Mouse (Mus musculus) midbrain, embryonic 10.5 days (tissue): ENCODE results near the gene Pde11a. TPM values are rescaled to one million over a fixed set of nuclear protein-coding genes. Genes with fewer than 3 reads are reported as not detected.

Experiments
- DNase-seq: peaks from one replicate; pipeline ENCODE4 v3.0.0-alpha.2; 2017; ENCODE audit warnings: low spot score
- H3K27ac ChIP-seq: fragments of 300-500 bp; sonication (generic); replicated peaks from 2 replicates; pipeline ENCODE4 v1.5.1; 2016; ENCODE audit warnings: mild to moderate bottlenecking
- H3K27me3 ChIP-seq: fragments of 300-500 bp; sonication (generic); 2 replicates; pipeline ENCODE4 v1.6.1; 2016; ENCODE audit warnings: low read depth, mild to moderate bottlenecking; ENCODE audit not compliant: poor library complexity, severe bottlenecking
- H3K36me3 ChIP-seq: fragments of 300-500 bp; sonication (generic); 2 replicates; pipeline ENCODE4 v1.6.1; 2016; ENCODE audit warnings: mild to moderate bottlenecking, moderate library complexity
- H3K4me1 ChIP-seq: fragments of 300-500 bp; sonication (generic); 2 replicates; pipeline ENCODE4 v1.6.1; 2016
- H3K4me3 ChIP-seq: fragments of 300-500 bp; sonication (generic); 2 replicates; pipeline ENCODE4 v1.5.1; 2016; ENCODE audit warnings: mild to moderate bottlenecking, moderate library complexity
- H3K9me3 ChIP-seq: fragments of 300-500 bp; sonication (generic); replicated peaks from 2 replicates; pipeline ENCODE4 v1.6.1; 2016; ENCODE audit warnings: mild to moderate bottlenecking
- WGBS: fragments of 180-500 bp; shearing (Covaris S2); methylation state at CpG from one replicate; pipeline ENCODE4 v1.1.7; 2016; 5-methylcytosine and 5-hydroxymethylcytosine counted together
- polyA plus RNA-seq: library from polyadenylated mRNA; unstranded; fragments of >200 nt; fragmentation: Nextera tagmentation; extraction: Ambion mirVana; gene quantifications from 2 replicates; pipeline ENCODE4 v1.2.1, GENCODE M21; 2016

Pde11a gene
- polyA plus RNA-seq, 1 experiment from 2014 or later: 0.51 TPM

DNA sequence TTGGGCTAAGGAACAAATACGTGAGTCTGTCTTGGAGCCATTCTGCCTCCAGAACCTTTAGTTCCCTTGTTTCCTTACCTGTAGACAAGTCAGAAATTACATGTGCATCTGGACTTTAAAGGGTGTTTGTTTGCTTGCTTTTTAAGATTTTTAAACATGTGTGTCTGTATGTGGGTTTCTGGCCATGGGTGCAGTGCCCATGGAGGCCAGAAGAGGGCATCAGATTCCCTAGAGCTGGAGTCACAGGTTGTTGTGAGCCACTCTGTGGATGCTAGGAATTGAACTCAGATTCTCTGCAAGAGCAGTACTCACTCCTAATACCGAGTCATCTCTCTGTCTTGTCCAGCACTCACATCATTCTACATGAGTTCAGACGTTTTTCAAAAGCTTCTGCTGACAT is 53.4 kb downstream of the Pde11a start:
- no peaks in the 10 kb centered on the region for H3K27me3 ChIP-seq
- DNase-seq: no peak
- no peaks in the 10 kb centered on the region for H3K9me3 ChIP-seq
- no peak overlapping the region for H3K27ac ChIP-seq
- WGBS: 88% methylated on average over 3 of the region's 3 CpGs
- no peaks in the 10 kb centered on the region for H3K4me1 ChIP-seq
- no peaks in the 10 kb centered on the region for H3K36me3 ChIP-seq
- H3K4me3 ChIP-seq: no peak overlapping the region

DNA sequence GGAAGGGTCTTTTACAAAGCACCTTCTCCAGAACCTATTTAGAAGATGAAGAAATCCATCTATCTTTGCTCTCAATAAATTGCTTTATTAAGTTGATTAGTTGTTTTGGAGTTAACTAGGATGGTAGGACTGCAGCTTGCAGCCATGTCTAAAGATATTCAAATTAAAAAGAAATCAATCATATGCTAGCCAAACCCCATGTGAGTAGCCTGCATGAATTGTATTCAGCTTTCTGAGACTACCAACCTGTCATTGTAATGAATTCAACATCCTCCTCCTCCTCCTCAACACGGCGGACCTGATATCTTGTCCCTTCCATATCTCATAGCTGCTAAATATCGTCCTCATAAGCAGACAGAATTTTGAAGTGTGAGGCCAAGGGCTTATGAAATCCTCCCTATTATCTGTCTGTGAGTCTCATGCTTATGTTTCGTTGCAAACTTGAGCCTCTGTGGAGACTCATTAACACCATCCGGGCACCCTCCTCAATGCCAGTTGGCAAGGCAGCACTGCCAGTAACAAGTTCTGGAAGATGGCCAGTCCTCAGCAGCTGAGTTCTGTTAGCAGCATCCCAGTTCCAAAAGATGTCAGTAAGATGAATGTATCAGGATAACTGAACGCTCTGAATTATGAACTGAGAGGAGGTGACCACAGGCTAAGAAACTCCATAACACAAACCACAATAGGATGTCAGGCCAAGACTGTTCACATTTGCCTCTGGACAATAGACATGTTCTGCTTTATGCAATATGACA is 55.0 kb downstream of the Pde11a start:
- DNase-seq: no peak
- H3K4me3 ChIP-seq: no peak overlapping the region

DNA sequence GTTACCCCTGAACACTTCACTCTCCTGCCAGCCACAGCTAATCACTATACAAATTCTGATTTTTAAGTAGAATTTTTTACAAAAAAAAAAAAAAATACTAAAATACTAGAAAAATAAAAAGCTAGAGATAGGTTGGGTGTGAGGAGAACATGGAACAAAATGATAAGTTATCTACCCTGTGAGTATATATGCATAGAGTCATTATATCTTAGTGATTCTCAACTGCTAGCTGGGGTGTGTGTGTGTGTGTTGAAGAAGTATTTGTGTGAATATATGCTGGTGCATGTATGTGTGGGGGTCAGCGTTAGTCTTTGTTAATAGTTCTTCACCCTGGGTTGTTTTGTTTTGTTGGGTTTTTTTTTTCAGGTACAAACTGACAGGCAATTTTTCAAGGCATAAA is 69.1 kb downstream of the Pde11a start:
- no peak overlapping the region for H3K4me3 ChIP-seq
- H3K4me1 ChIP-seq: no peaks in the 10 kb centered on the region
- no peak overlapping the region for H3K27ac ChIP-seq
- no peaks in the 10 kb centered on the region for H3K36me3 ChIP-seq
- H3K27me3 ChIP-seq: no peaks in the 10 kb centered on the region
- WGBS: 93% methylated on average over 1 of the region's 1 CpGs
- no peak for DNase-seq
- H3K9me3 ChIP-seq: no peaks in the 10 kb centered on the region

More for the DNA sequence above, 55.0 kb downstream of the Pde11a start:
- no peaks in the 10 kb centered on the region for H3K9me3 ChIP-seq
- 92% methylated on average over 6 of the region's 6 CpGs for WGBS
- H3K27ac ChIP-seq: no peak overlapping the region
- H3K4me1 ChIP-seq: no peaks in the 10 kb centered on the region
- H3K27me3 ChIP-seq: no peaks in the 10 kb centered on the region
- H3K36me3 ChIP-seq: no peaks in the 10 kb centered on the region

DNA sequence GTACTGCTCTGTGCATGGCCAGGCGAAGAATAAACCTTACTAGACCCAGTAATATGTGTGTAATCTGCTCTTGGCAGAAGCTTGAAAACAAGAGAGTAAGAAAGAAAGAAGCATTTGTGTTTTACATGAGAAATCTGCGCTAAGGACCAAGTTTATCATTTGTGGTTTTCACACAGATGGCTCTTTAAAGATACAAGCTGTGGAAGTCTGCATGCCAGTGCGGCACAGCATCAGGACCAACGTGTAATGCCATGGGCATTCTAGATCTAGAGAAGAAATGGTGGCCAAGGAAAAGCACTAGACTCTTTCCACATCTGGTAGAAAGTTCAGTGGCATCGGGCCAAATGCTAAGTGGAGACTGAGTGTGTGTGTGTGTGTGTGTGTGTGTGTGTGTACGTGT is 71.2 kb downstream of the Pde11a start:
- Histone ChIP-seq H3K27ac (no peak overlapping the region), H3K4me1 (no peaks in the 10 kb centered on the region), H3K36me3 (no peaks in the 10 kb centered on the region), H3K4me3 (no peak overlapping the region), H3K9me3 (no peaks in the 10 kb centered on the region), H3K27me3 (no peaks in the 10 kb centered on the region)
- no peak for DNase-seq
- WGBS: 93% methylated on average over 6 of the region's 6 CpGs

DNA sequence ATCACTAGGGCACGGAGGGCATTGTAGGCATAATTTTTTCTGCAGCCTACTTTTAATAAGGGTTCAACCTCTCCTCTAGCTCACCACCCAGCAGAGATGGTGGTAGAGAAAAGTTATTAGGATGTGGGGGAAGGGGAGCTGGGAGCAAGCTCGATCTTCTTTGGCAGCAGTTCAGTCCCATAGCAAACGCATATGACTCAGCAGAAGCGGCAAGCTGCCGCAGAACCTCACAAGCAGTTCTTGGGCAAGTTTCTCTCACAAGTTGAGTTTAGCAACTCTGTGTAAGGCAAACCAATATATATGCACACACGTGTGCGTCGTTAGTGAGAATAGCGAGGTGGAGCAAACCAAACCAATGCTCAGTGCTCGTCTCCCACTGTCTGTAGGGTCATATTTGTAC is 72.0 kb downstream of the Pde11a start:
- Histone ChIP-seq H3K36me3 (no peaks in the 10 kb centered on the region), H3K4me3 (no peak overlapping the region), H3K27me3 (no peaks in the 10 kb centered on the region), H3K4me1 (no peaks in the 10 kb centered on the region), H3K27ac (no peak overlapping the region), H3K9me3 (no peaks in the 10 kb centered on the region)
- DNase-seq: no peak
- WGBS: 91% methylated on average over 10 of the region's 10 CpGs

DNA sequence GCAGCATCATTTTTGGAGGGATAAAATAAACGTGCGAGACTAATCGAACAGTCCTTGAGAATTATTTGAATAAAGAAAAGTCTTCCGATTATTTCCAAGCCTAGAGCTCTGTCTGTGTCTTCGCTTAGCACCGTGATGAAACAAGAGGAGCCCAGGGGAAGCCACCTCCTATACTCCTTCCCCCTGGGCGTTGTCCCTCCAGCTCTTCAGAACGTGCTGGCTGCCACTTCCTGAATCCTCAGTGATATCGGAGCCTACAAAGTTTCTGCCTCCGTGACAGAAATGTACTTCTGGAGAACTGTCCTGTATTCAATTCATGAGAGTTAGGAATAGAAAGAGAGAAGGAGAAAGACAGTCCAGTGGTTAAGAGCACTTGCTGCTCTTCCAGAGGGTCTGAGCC is 74.3 kb downstream of the Pde11a start:
- no peaks in the 10 kb centered on the region for H3K36me3 ChIP-seq
- DNase-seq: no peak
- no peak overlapping the region for H3K27ac ChIP-seq
- WGBS: 85% methylated on average over 10 of the region's 10 CpGs
- no peaks in the 10 kb centered on the region for H3K27me3 ChIP-seq
- H3K4me1 ChIP-seq: no peaks in the 10 kb centered on the region
- no peak overlapping the region for H3K4me3 ChIP-seq
- no peaks in the 10 kb centered on the region for H3K9me3 ChIP-seq

DNA sequence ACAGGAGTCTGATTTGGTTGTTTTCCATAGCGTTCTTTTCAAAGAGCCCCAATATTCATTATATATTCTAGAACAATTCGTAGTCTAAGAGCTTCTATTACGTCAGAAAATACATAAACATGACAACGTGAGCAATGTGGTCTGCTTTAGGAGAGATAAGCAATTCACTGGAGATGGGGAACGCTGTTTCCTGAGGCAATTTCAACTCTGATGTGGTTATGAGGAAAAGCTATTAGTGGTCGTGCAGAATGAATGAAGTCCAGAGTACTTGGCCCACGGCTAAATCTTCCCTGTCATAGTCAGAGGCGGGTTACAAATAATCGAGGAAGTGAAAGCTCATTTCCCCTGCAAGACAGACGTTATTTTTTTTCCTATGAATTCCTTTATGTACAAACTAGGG is 75.9 kb downstream of the Pde11a start:
- H3K9me3 ChIP-seq: no peaks in the 10 kb centered on the region
- H3K36me3 ChIP-seq: no peaks in the 10 kb centered on the region
- no peaks in the 10 kb centered on the region for H3K4me1 ChIP-seq
- H3K27me3 ChIP-seq: no peaks in the 10 kb centered on the region
- 92% methylated on average over 10 of the region's 10 CpGs for WGBS
- H3K4me3 ChIP-seq: no peak overlapping the region
- no peak overlapping the region for H3K27ac ChIP-seq
- no peak for DNase-seq

DNA sequence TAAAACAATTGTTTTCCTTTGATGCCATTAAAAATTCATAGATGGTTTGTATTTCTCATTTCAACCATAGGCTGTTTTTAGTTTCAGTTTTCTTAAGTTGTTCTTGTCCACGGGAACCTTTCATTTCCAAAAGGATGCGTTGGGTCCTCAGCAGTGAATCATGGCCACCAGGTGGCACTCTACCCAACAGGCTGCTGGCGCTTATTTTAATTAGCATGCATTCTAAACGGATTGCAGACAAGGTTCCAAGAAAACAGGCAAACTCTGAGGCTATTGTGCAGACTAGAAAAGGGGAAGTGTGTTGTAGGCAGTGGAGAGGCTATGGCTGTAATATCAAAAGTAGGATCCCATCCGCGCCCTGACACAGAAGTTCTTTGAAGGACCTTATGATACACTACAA is 83.7 kb downstream of the Pde11a start:
- DNase-seq: peak; percentile 41
- H3K27me3 ChIP-seq: no peaks in the 10 kb centered on the region
- 46% methylated on average over 6 of the region's 6 CpGs for WGBS
- H3K27ac ChIP-seq: no peak overlapping the region
- H3K4me3 ChIP-seq: no peak overlapping the region
- no peaks in the 10 kb centered on the region for H3K4me1 ChIP-seq
- H3K9me3 ChIP-seq: no peaks in the 10 kb centered on the region
- no peaks in the 10 kb centered on the region for H3K36me3 ChIP-seq

DNA sequence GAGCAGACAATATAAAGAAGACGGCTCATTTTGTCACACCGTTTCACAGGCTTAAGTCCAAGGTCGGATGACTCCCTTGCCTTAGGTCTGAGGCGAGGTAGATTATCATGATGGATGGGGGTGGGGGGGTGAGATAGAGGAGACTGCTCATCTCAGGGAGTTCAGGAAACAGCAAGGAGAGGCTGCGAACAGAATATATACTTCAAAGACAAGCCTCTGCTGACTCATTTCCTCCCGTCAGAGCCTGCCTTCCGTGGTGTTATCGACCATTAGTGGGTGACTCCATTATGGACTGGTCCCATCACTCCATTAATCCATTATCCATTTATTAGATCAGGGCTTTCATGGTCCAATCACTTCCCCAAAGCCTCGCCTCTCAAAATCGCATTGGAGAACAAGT is 87.2 kb downstream of the Pde11a start:
- H3K36me3 ChIP-seq: no peaks in the 10 kb centered on the region
- H3K9me3 ChIP-seq: no peaks in the 10 kb centered on the region
- no peak overlapping the region for H3K4me3 ChIP-seq
- no peaks in the 10 kb centered on the region for H3K27me3 ChIP-seq
- H3K27ac ChIP-seq: no peak overlapping the region
- no peak for DNase-seq
- no peaks in the 10 kb centered on the region for H3K4me1 ChIP-seq
- 91% methylated on average over 10 of the region's 10 CpGs for WGBS

DNA sequence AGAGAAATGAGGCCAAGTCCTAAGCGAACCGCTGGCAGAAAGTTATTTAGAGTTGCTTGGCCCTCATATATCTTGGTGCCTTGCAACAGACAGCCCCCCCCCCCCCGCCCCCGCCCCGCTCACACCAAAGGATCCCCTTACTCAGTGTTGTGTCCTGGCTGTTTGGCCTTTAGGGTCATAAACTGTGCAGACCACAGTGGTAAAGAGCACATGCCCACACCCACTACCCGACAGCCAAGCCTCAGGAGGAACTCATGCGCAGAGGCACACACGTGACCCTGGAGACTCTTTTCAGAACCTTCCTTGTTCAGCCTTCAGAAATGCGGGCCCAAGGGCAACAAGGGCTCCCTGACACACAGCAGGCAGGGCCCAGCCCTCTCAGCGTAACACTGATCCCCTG is 90.3 kb downstream of the Pde11a start:
- 80% methylated on average over 10 of the region's 10 CpGs for WGBS
- Histone ChIP-seq H3K9me3 (no peaks in the 10 kb centered on the region), H3K4me3 (no peak overlapping the region), H3K36me3 (no peaks in the 10 kb centered on the region), H3K27ac (no peak overlapping the region), H3K27me3 (no peaks in the 10 kb centered on the region), H3K4me1 (no peaks in the 10 kb centered on the region)
- DNase-seq: no peak

DNA sequence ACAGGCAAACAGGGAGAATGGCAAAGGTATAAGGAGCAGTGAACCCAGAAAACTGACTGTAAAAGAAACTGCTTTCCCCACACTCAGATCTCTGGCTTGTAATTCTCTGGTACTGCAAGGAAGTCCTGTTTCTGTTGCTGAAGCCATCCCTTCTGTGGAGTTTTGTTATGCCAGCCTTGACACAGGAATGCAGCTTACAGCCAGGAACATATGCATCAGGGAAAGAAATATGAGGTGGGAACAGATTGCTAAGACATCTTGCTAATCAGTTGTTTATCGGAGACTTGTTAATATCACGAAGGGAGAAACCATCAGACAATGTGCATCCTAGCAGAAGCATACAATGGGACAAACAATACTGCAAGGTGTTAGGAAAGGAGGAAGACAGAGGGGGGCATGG is 99.4 kb downstream of the Pde11a start:
- 93% methylated on average over 2 of the region's 2 CpGs for WGBS
- no peak for DNase-seq
- H3K4me1 ChIP-seq: no peaks in the 10 kb centered on the region
- no peak overlapping the region for H3K27ac ChIP-seq
- H3K27me3 ChIP-seq: no peaks in the 10 kb centered on the region
- H3K36me3 ChIP-seq: no peaks in the 10 kb centered on the region
- H3K4me3 ChIP-seq: no peak overlapping the region
- H3K9me3 ChIP-seq: no peaks in the 10 kb centered on the region

DNA sequence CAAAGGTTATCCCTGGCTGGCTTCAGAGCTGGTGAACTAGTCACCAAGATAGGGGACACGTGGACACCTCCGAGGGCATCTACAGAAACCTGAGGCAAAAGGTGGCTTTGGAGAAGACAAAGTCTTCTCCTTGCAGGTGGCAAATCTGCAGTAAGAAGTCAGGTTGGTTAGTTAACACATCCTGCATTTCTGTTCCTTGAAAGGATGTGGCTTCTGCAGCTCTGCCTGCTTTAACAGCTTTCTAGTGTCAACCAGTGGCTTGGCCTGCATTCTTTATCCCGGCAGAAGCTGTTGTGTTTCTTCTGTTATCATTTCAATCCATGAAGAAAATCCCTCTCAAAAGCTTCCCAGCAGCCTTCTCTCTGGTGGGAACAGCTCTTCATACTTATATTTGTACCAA is 100.1 kb downstream of the Pde11a start:
- no peaks in the 10 kb centered on the region for H3K9me3 ChIP-seq

DNA sequence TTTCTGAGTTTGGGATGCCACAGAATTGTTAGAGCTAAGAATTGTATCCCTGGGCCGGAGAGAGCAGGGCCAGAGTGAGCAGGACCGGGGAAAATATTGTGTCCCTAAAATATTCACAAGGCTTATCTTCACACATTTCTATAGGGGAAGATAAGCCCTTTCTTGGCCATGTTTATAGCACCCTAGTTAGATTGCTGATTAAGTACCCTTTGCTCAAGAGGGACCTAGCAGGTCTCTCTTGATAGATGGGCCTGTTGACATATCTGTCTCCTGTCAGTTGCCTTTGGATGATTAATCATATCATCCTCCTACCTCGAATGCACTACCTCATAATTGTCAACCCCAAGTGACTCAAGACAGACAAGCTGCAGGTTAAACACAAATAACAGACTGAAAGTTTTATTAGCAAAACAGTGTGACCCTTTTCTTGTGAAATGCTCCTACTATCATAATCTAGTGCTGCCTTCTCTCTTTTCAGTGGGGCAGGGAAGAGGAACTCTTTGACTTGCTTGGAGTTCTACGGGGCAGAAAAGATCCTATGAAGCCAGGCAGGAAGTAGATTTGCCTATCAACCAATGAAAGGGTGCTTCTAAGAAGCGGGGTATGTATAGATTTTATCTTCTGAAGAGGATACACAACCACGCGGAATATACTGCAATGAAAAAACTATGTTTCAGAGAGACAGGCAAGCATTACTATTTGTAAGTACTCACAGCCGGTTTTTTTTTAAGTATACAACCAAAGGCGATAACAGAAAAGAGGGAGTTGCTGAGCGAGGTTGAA is 100.7 kb downstream of the Pde11a start:
- Histone ChIP-seq H3K4me3 (no peak overlapping the region), H3K9me3 (no peaks in the 10 kb centered on the region), H3K4me1 (no peaks in the 10 kb centered on the region), H3K27ac (no peak overlapping the region), H3K27me3 (no peaks in the 10 kb centered on the region), H3K36me3 (no peaks in the 10 kb centered on the region)
- WGBS: 91% methylated on average over 10 of the region's 10 CpGs
- no peak for DNase-seq

More for the DNA sequence above, 100.1 kb downstream of the Pde11a start:
- no peak for DNase-seq
- Histone ChIP-seq H3K4me1 (no peaks in the 10 kb centered on the region), H3K27ac (no peak overlapping the region), H3K4me3 (no peak overlapping the region), H3K36me3 (no peaks in the 10 kb centered on the region), H3K27me3 (no peaks in the 10 kb centered on the region)
- 85% methylated on average over 3 of the region's 3 CpGs for WGBS
